Mouse (Mus musculus) neural tube, embryonic 12.5 days (tissue): ENCODE results near the gene Slc16a7. TPM values are rescaled to one million over a fixed set of nuclear protein-coding genes. Genes with fewer than 3 reads are reported as not detected.
A peak's percentile ranks its signal among the peaks of the same experiment; 100 is the strongest.

Source experiments
- ATAC-seq: fragments of 200-750 bp; cut with Nextera tagmentation; 2 replicates; pipeline ENCODE4 v1.8.0; 2017; ENCODE audit warnings: low read depth, mild to moderate bottlenecking, moderate TSS enrichment, moderate library complexity; ENCODE audit not compliant: low FRiP score
- H3K27ac ChIP-seq: fragments of 300-500 bp; sonication (generic); 2 replicates; pipeline ENCODE4 v1.5.1; 2016
- H3K27me3 ChIP-seq: fragments of 300-500 bp; sonication (generic); replicated peaks from 2 replicates; pipeline ENCODE4 v1.6.1; 2016; ENCODE audit warnings: mild to moderate bottlenecking
- H3K36me3 ChIP-seq: fragments of 300-500 bp; sonication (generic); 2 replicates; pipeline ENCODE4 v1.6.1; 2016; ENCODE audit warnings: mild to moderate bottlenecking
- H3K4me1 ChIP-seq: fragments of 300-500 bp; sonication (generic); 2 replicates; pipeline ENCODE4 v1.6.1; 2016
- H3K4me2 ChIP-seq: fragments of 300-500 bp; sonication (generic); replicated peaks from 2 replicates; pipeline ENCODE4 v1.6.1; 2016; ENCODE audit warnings: mild to moderate bottlenecking
- H3K4me3 ChIP-seq: fragments of 300-500 bp; sonication (generic); 2 replicates; pipeline ENCODE4 v1.5.1; 2016
- H3K9ac ChIP-seq: fragments of 300-500 bp; sonication (generic); 2 replicates; pipeline ENCODE4 v1.6.1; 2016; ENCODE audit warnings: mild to moderate bottlenecking
- H3K9me3 ChIP-seq: fragments of 300-500 bp; sonication (generic); 2 replicates; pipeline ENCODE4 v1.6.1; 2016; ENCODE audit warnings: mild to moderate bottlenecking
- WGBS: fragments of 180-500 bp; shearing (Covaris S2); methylation state at CpG from one replicate; pipeline ENCODE4 v1.1.7; 2016; 5-methylcytosine and 5-hydroxymethylcytosine counted together
- polyA plus RNA-seq: library from polyadenylated mRNA; unstranded; fragments of >200 nt; fragmentation: Nextera tagmentation; extraction: Ambion mirVana; gene quantifications from 2 replicates; pipeline ENCODE4 v1.2.1, GENCODE M21; 2016

The Slc16a7 gene
- polyA plus RNA-seq, 1 experiment from 2014 or later: 5.4 TPM

GRCm38 (mm10) chr10:125348171-125348570 is 41.1 kb downstream of the Slc16a7 start:
- Histone ChIP-seq H3K27me3 (no peaks in the 10 kb centered on the region), H3K9me3 (no peaks in the 10 kb centered on the region), H3K27ac (no peak overlapping the region), H3K4me2 (no peak overlapping the region), H3K4me3 (no peak overlapping the region), H3K4me1 (no peaks in the 10 kb centered on the region), H3K9ac (no peak overlapping the region), H3K36me3 (no peaks in the 10 kb centered on the region)
- WGBS: 84% methylated on average over 3 of the region's 3 CpGs
- ATAC-seq: no peak

- Histone ChIP-seq H3K27ac (no peak overlapping the region), H3K27me3 (no peaks in the 10 kb centered on the region), H3K4me1 (no peaks in the 10 kb centered on the region), H3K36me3 (no peaks in the 10 kb centered on the region), H3K4me2 (no peak overlapping the region), H3K4me3 (no peak overlapping the region), H3K9me3 (no peaks in the 10 kb centered on the region), H3K9ac (no peak overlapping the region)
- WGBS: 94% methylated on average over 6 of the region's 6 CpGs
- ATAC-seq: no peak
Observed at GRCm38 (mm10) chr10:125347149-125347548, 42.1 kb downstream of the Slc16a7 start.

- H3K9ac ChIP-seq: no peak overlapping the region
- no peaks in the 10 kb centered on the region for H3K36me3 ChIP-seq
- no peaks in the 10 kb centered on the region for H3K27me3 ChIP-seq
- 78% methylated on average over 4 of the region's 4 CpGs for WGBS
- ATAC-seq: no peak
- no peak overlapping the region for H3K27ac ChIP-seq
- H3K4me2 ChIP-seq: no peak overlapping the region
- no peaks in the 10 kb centered on the region for H3K4me1 ChIP-seq
- H3K4me3 ChIP-seq: no peak overlapping the region
- no peaks in the 10 kb centered on the region for H3K9me3 ChIP-seq
Observed at GRCm38 (mm10) chr10:125346364-125346763, 42.9 kb downstream of the Slc16a7 start.

GRCm38 (mm10) chr10:125345583-125345982 is 43.7 kb downstream of the Slc16a7 start:
- Histone ChIP-seq H3K4me3 (no peak overlapping the region), H3K36me3 (no peaks in the 10 kb centered on the region), H3K4me1 (no peaks in the 10 kb centered on the region), H3K9me3 (no peaks in the 10 kb centered on the region), H3K9ac (no peak overlapping the region), H3K27me3 (no peaks in the 10 kb centered on the region), H3K4me2 (no peak overlapping the region), H3K27ac (no peak overlapping the region)
- no peak for ATAC-seq
- WGBS: 87% methylated on average over 1 of the region's 1 CpGs

GRCm38 (mm10) chr10:125342204-125342603 is 47.1 kb downstream of the Slc16a7 start:
- no peak overlapping the region for H3K27ac ChIP-seq

GRCm38 (mm10) chr10:125333799-125334198 is 55.5 kb downstream of the Slc16a7 start:
- H3K27me3 ChIP-seq: no peaks in the 10 kb centered on the region
- H3K36me3 ChIP-seq: no peaks in the 10 kb centered on the region
- no peak overlapping the region for H3K4me2 ChIP-seq
- H3K4me1 ChIP-seq: peaks cover 4% of the 10 kb centered on the region
- no peak overlapping the region for H3K27ac ChIP-seq
- H3K9me3 ChIP-seq: no peaks in the 10 kb centered on the region
- no peak overlapping the region for H3K9ac ChIP-seq
- no peak overlapping the region for H3K4me3 ChIP-seq
- 95% methylated on average over 5 of the region's 5 CpGs for WGBS
- ATAC-seq: no peak

More at GRCm38 (mm10) chr10:125342204-125342603, 47.1 kb downstream of the Slc16a7 start:
- H3K4me3 ChIP-seq: no peak overlapping the region
- WGBS: 70% methylated on average over 7 of the region's 7 CpGs
- H3K36me3 ChIP-seq: no peaks in the 10 kb centered on the region
- no peak overlapping the region for H3K4me2 ChIP-seq
- H3K4me1 ChIP-seq: no peaks in the 10 kb centered on the region
- H3K9ac ChIP-seq: no peak overlapping the region
- no peaks in the 10 kb centered on the region for H3K9me3 ChIP-seq
- ATAC-seq: no peak
- H3K27me3 ChIP-seq: no peaks in the 10 kb centered on the region

- H3K9ac ChIP-seq: no peak overlapping the region
- no peaks in the 10 kb centered on the region for H3K9me3 ChIP-seq
- no peak overlapping the region for H3K4me2 ChIP-seq
- H3K36me3 ChIP-seq: no peaks in the 10 kb centered on the region
- no peaks in the 10 kb centered on the region for H3K27me3 ChIP-seq
- 70% methylated on average over 5 of the region's 5 CpGs for WGBS
- no peak overlapping the region for H3K4me3 ChIP-seq
- ATAC-seq: no peak
- H3K4me1 ChIP-seq: peaks cover 10% of the 10 kb centered on the region
- no peak overlapping the region for H3K27ac ChIP-seq
Observed at GRCm38 (mm10) chr10:125331334-125331733, 57.9 kb downstream of the Slc16a7 start.

GRCm38 (mm10) chr10:125328331-125329063 is 60.8 kb downstream of the Slc16a7 start:
- Histone ChIP-seq H3K9ac (no peak overlapping the region), H3K4me1 (peaks cover 10% of the 10 kb centered on the region), H3K36me3 (no peaks in the 10 kb centered on the region), H3K27me3 (no peaks in the 10 kb centered on the region), H3K4me2 (peak overlapping the region; percentile 38), H3K4me3 (no peak overlapping the region), H3K9me3 (no peaks in the 10 kb centered on the region), H3K27ac (no peak overlapping the region)
- WGBS: 26% methylated on average over 16 of the region's 16 CpGs
- ATAC-seq: peak; percentile 79

- no peak overlapping the region for H3K4me3 ChIP-seq
- no peak overlapping the region for H3K4me2 ChIP-seq
- H3K9ac ChIP-seq: no peak overlapping the region
- 95% methylated on average over 7 of the region's 7 CpGs for WGBS
- H3K4me1 ChIP-seq: peaks cover 10% of the 10 kb centered on the region
- H3K27me3 ChIP-seq: no peaks in the 10 kb centered on the region
- H3K27ac ChIP-seq: no peak overlapping the region
- ATAC-seq: no peak
- no peaks in the 10 kb centered on the region for H3K9me3 ChIP-seq
- H3K36me3 ChIP-seq: no peaks in the 10 kb centered on the region
Observed at GRCm38 (mm10) chr10:125324871-125325565, 64.2 kb downstream of the Slc16a7 start.

- Histone ChIP-seq H3K27ac (no peak overlapping the region), H3K36me3 (no peaks in the 10 kb centered on the region), H3K4me3 (no peak overlapping the region), H3K9me3 (no peaks in the 10 kb centered on the region), H3K4me2 (no peak overlapping the region), H3K4me1 (peaks cover 10% of the 10 kb centered on the region), H3K9ac (no peak overlapping the region), H3K27me3 (no peaks in the 10 kb centered on the region)
- no peak for ATAC-seq
- 88% methylated on average over 13 of the region's 13 CpGs for WGBS
Observed at GRCm38 (mm10) chr10:125324149-125324834, 65.0 kb downstream of the Slc16a7 start.

- no peak overlapping the region for H3K4me2 ChIP-seq
- no peaks in the 10 kb centered on the region for H3K4me1 ChIP-seq
- WGBS: 87% methylated on average over 11 of the region's 11 CpGs
- no peak overlapping the region for H3K27ac ChIP-seq
- H3K36me3 ChIP-seq: no peaks in the 10 kb centered on the region
- H3K9me3 ChIP-seq: no peaks in the 10 kb centered on the region
- H3K9ac ChIP-seq: no peak overlapping the region
- ATAC-seq: no peak
- no peak overlapping the region for H3K4me3 ChIP-seq
- no peaks in the 10 kb centered on the region for H3K27me3 ChIP-seq
Observed at GRCm38 (mm10) chr10:125321446-125322428, 67.5 kb downstream of the Slc16a7 start.
